In the genomic region with DNA sequence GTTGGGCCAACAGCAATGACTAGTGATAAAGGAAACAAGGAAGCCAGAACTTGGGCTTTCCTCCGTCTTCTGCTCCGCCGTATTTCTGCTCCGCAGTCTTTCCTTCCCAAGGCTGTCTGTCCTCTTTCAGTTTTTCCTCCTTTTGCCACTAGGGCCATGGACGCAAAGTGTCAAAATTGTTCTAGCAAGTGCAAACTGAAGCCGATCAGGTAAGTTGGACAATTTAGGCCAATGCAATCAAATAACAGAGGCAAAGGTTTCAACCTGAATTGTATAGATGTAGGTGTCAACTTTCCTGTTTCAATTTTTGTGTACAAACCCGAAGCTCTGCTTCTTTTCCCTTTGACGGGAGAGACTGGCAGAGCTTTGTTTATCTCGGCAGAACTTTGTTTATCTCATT, we compare ENCODE assay signal across 1 mouse cellular context.
TF ChIP-seq lines count a peak whose summit lies in the region.

No protein-coding gene starts in this region.

TF ChIP-seq in myocyte, 11 proteins besides CTCF, POLR2A, EP300 and RAD21:
- TF ChIP-seq CEBPB (IDR thresholded peaks at IDR 0.05; ENCODE audit: insufficient read depth, poor library complexity, severe bottlenecking), result no peak
- TF ChIP-seq TCF12 (IDR thresholded peaks at IDR 0.05; ENCODE audit: insufficient read depth, poor library complexity, severe bottlenecking), result no peak
- no peak for TF ChIP-seq MAX (IDR thresholded peaks at IDR 0.05; ENCODE audit: low read depth)
- no peak for TF ChIP-seq POLR2AphosphoS2 (IDR thresholded peaks at IDR 0.05; ENCODE audit: insufficient read length, low read depth)
- no peak for TF ChIP-seq MYOG (IDR thresholded peaks at IDR 0.05; ENCODE audit: control insufficient read depth in 1 of 3, insufficient read depth in 1 of 3, insufficient read length in 2 of 3, low read depth in 2 of 3)
- TF ChIP-seq TCF3 (IDR thresholded peaks at IDR 0.05; ENCODE audit: insufficient read length, low read depth), result no peak
- no peak for TF ChIP-seq SRF (IDR thresholded peaks at IDR 0.05; ENCODE audit: control insufficient read depth, insufficient read length, low read depth)
- no peak for TF ChIP-seq REST (IDR thresholded peaks at IDR 0.05; ENCODE audit: insufficient read depth, insufficient read length)
